Mouse (Mus musculus): Measurements from ENCODE around the gene Rd3l. TPM values are rescaled to one million over a fixed set of nuclear protein-coding genes. Genes with fewer than 3 reads are reported as not detected.

The Rd3l gene
- polyA plus RNA-seq, 1 experiment: not detected

GRCm38 (mm10) chr12:111970085-111970484 is 11.0 kb downstream of the Rd3l start:
- Histone ChIP-seq H3K4me3 (ENCODE audit: control insufficient read depth, low read depth, low read length) (peak overlapping the region; percentile 83), H3K4me1 (ENCODE audit: control insufficient read depth, insufficient read depth, low read length) (no peaks in the 10 kb centered on the region; the same call in 1 of the 2 replicates), H3K36me3 (ENCODE audit: control insufficient read depth, insufficient read depth, low read length) (no peaks in the 10 kb centered on the region; the same call in 1 of the 2 replicates), H3K27me3 (ENCODE audit: control insufficient read depth, insufficient read depth, low read length) (no peaks in the 10 kb centered on the region), H3K27ac (ENCODE audit: control insufficient read depth, insufficient read depth, low read depth, low read length) (no peak overlapping the region)
- TF ChIP-seq CTCF (IDR thresholded peaks at IDR 0.05; ENCODE audit: control insufficient read depth, insufficient read depth, insufficient replicate concordance, low read depth, low read length) (no peak), POLR2A (IDR thresholded peaks at IDR 0.05; ENCODE audit: control insufficient read depth, low read depth, low read length) (no peak)

- H3K4me3 ChIP-seq (ENCODE audit: control insufficient read depth, low read depth, low read length): peak within 1 kb of the TSS; percentile 99
- peak within 1 kb of the TSS; percentile 97 for H3K27ac ChIP-seq (ENCODE audit: control insufficient read depth, insufficient read depth, low read depth, low read length)
- TF ChIP-seq POLR2A (IDR thresholded peaks at IDR 0.05; ENCODE audit: control insufficient read depth, low read depth, low read length) (peak; percentile 90), CTCF (IDR thresholded peaks at IDR 0.05; ENCODE audit: control insufficient read depth, insufficient read depth, insufficient replicate concordance, low read depth, low read length) (peak; percentile 93)
- H3K27me3 ChIP-seq (ENCODE audit: control insufficient read depth, insufficient read depth, low read length): no peaks in the 10 kb centered on the region
- no peaks in the 10 kb centered on the region; the same call in 1 of the 2 replicates for H3K4me1 ChIP-seq (ENCODE audit: control insufficient read depth, insufficient read depth, low read length)
- no peaks in the 10 kb centered on the region; the same call in 1 of the 2 replicates for H3K36me3 ChIP-seq (ENCODE audit: control insufficient read depth, insufficient read depth, low read length)
Observed at GRCm38 (mm10) chr12:111966683-111967173, 14.4 kb downstream of the Rd3l start, which contains the start of gene Atp5mpl. Atp5mpl (minus strand) TSS chr12:111966977.

- Histone ChIP-seq H3K4me3 (ENCODE audit: control insufficient read depth, low read depth, low read length) (no peak overlapping the region), H3K36me3 (ENCODE audit: control insufficient read depth, insufficient read depth, low read length) (no peaks in the 10 kb centered on the region; the same call in 1 of the 2 replicates), H3K27ac (ENCODE audit: control insufficient read depth, insufficient read depth, low read depth, low read length) (no peak overlapping the region), H3K27me3 (ENCODE audit: control insufficient read depth, insufficient read depth, low read length) (no peaks in the 10 kb centered on the region), H3K4me1 (ENCODE audit: control insufficient read depth, insufficient read depth, low read length) (no peaks in the 10 kb centered on the region; the same call in 1 of the 2 replicates)
- TF ChIP-seq CTCF (IDR thresholded peaks at IDR 0.05; ENCODE audit: control insufficient read depth, insufficient read depth, insufficient replicate concordance, low read depth, low read length) (no peak), POLR2A (IDR thresholded peaks at IDR 0.05; ENCODE audit: control insufficient read depth, low read depth, low read length) (no peak)
Observed at GRCm38 (mm10) chr12:111963339-111963738, 17.8 kb downstream of the Rd3l start.

- Histone ChIP-seq H3K4me1 (ENCODE audit: control insufficient read depth, insufficient read depth, low read length) (no peaks in the 10 kb centered on the region), H3K27me3 (ENCODE audit: control insufficient read depth, insufficient read depth, low read length) (no peaks in the 10 kb centered on the region), H3K4me3 (ENCODE audit: control insufficient read depth, low read depth, low read length) (no peak overlapping the region), H3K36me3 (ENCODE audit: control insufficient read depth, insufficient read depth, low read length) (no peaks in the 10 kb centered on the region; the same call in 1 of the 2 replicates), H3K27ac (ENCODE audit: control insufficient read depth, insufficient read depth, low read depth, low read length) (no peak overlapping the region)
- TF ChIP-seq POLR2A (IDR thresholded peaks at IDR 0.05; ENCODE audit: control insufficient read depth, low read depth, low read length) (no peak), CTCF (IDR thresholded peaks at IDR 0.05; ENCODE audit: control insufficient read depth, insufficient read depth, insufficient replicate concordance, low read depth, low read length) (peak; percentile 60; the same call in 1 of the 2 replicates)
Observed at GRCm38 (mm10) chr12:111958101-111958865, 22.8 kb downstream of the Rd3l start.

- H3K4me3 ChIP-seq (ENCODE audit: control insufficient read depth, low read depth, low read length): no peak overlapping the region
- no peaks in the 10 kb centered on the region for H3K27me3 ChIP-seq (ENCODE audit: control insufficient read depth, insufficient read depth, low read length)
- H3K4me1 ChIP-seq (ENCODE audit: control insufficient read depth, insufficient read depth, low read length): no peaks in the 10 kb centered on the region
- H3K36me3 ChIP-seq (ENCODE audit: control insufficient read depth, insufficient read depth, low read length): no peaks in the 10 kb centered on the region
- no peak for TF ChIP-seq CTCF (IDR thresholded peaks at IDR 0.05; ENCODE audit: control insufficient read depth, insufficient read depth, insufficient replicate concordance, low read depth, low read length)
- TF ChIP-seq POLR2A (IDR thresholded peaks at IDR 0.05; ENCODE audit: control insufficient read depth, low read depth, low read length): no peak
- no peak overlapping the region for H3K27ac ChIP-seq (ENCODE audit: control insufficient read depth, insufficient read depth, low read depth, low read length)
Observed at GRCm38 (mm10) chr12:111956173-111956572, 24.9 kb downstream of the Rd3l start.

GRCm38 (mm10) chr12:111951701-111952100 is 29.4 kb downstream of the Rd3l start:
- H3K4me3 ChIP-seq (ENCODE audit: control insufficient read depth, low read depth, low read length): no peak overlapping the region
- TF ChIP-seq CTCF (IDR thresholded peaks at IDR 0.05; ENCODE audit: control insufficient read depth, insufficient read depth, insufficient replicate concordance, low read depth, low read length) (no peak), POLR2A (IDR thresholded peaks at IDR 0.05; ENCODE audit: control insufficient read depth, low read depth, low read length) (no peak)
- H3K4me1 ChIP-seq (ENCODE audit: control insufficient read depth, insufficient read depth, low read length): no peaks in the 10 kb centered on the region
- no peaks in the 10 kb centered on the region for H3K36me3 ChIP-seq (ENCODE audit: control insufficient read depth, insufficient read depth, low read length)
- H3K27ac ChIP-seq (ENCODE audit: control insufficient read depth, insufficient read depth, low read depth, low read length): no peak overlapping the region
- H3K27me3 ChIP-seq (ENCODE audit: control insufficient read depth, insufficient read depth, low read length): no peaks in the 10 kb centered on the region

GRCm38 (mm10) chr12:111950486-111950885 is 30.6 kb downstream of the Rd3l start:
- H3K27ac ChIP-seq (ENCODE audit: control insufficient read depth, insufficient read depth, low read depth, low read length): no peak overlapping the region
- TF ChIP-seq POLR2A (IDR thresholded peaks at IDR 0.05; ENCODE audit: control insufficient read depth, low read depth, low read length) (no peak), CTCF (IDR thresholded peaks at IDR 0.05; ENCODE audit: control insufficient read depth, insufficient read depth, insufficient replicate concordance, low read depth, low read length) (no peak)
- peaks cover 1% of the 10 kb centered on the region for H3K4me1 ChIP-seq (ENCODE audit: control insufficient read depth, insufficient read depth, low read length)

More at GRCm38 (mm10) chr12:111950486-111950885, 30.6 kb downstream of the Rd3l start:
- H3K4me3 ChIP-seq (ENCODE audit: control insufficient read depth, low read depth, low read length): no peak overlapping the region
- H3K36me3 ChIP-seq (ENCODE audit: control insufficient read depth, insufficient read depth, low read length): no peaks in the 10 kb centered on the region
- no peaks in the 10 kb centered on the region for H3K27me3 ChIP-seq (ENCODE audit: control insufficient read depth, insufficient read depth, low read length)
